Mouse (Mus musculus) lung, postnatal 25 days (tissue): Measurements from ENCODE around the gene Hnrnpu.

Source experiments
- DNase-seq: peaks from one replicate; pipeline ENCODE4 v3.0.0; 2022; ENCODE audit warnings: low spot score

Gene Hnrnpu

GRCm38 (mm10) chr1:178340213-178340612 is 2.6 kb upstream of the Hnrnpu start:
- DNase-seq: no peak

- peak; percentile 34 for DNase-seq
These were observed 683 bp upstream of the Hnrnpu start for GRCm38 (mm10) chr1:178338318-178338641.

GRCm38 (mm10) chr1:178336777-178337481 is 668 bp downstream of the Hnrnpu start:
- peak; percentile 9 for DNase-seq

- peak; percentile 96 for DNase-seq
These were observed 1.3 kb downstream of the Hnrnpu start for GRCm38 (mm10) chr1:178336289-178336775.

- peak; percentile 22 for DNase-seq
These were observed 1.7 kb downstream of the Hnrnpu start for GRCm38 (mm10) chr1:178335860-178336261.

GRCm38 (mm10) chr1:178329946-178330345 is 7.7 kb downstream of the Hnrnpu start:
- no peak for DNase-seq

GRCm38 (mm10) chr1:178329017-178329416 is 8.6 kb downstream of the Hnrnpu start:
- no peak for DNase-seq

- DNase-seq: no peak
These were observed 10.6 kb downstream of the Hnrnpu start for GRCm38 (mm10) chr1:178326950-178327349.

GRCm38 (mm10) chr1:178326357-178326756 is 11.2 kb downstream of the Hnrnpu start:
- DNase-seq: no peak

- DNase-seq: no peak
These were observed 13.0 kb downstream of the Hnrnpu start for GRCm38 (mm10) chr1:178324568-178324967.

- DNase-seq: no peak
These were observed 14.4 kb downstream of the Hnrnpu start for GRCm38 (mm10) chr1:178323235-178323634.

GRCm38 (mm10) chr1:178321730-178322357 is 15.8 kb downstream of the Hnrnpu start:
- no peak for DNase-seq

GRCm38 (mm10) chr1:178320723-178321590 is 16.6 kb downstream of the Hnrnpu start:
- DNase-seq: no peak

- DNase-seq: no peak
These were observed 17.4 kb downstream of the Hnrnpu start for GRCm38 (mm10) chr1:178320038-178320722.

GRCm38 (mm10) chr1:178319295-178320037 is 18.1 kb downstream of the Hnrnpu start:
- peak; percentile 31 for DNase-seq

GRCm38 (mm10) chr1:178318389-178319184 is 19.0 kb downstream of the Hnrnpu start, which contains the start of gene Cox20:
Cox20 (plus strand) TSS chr1:178319130.
- DNase-seq: peak; percentile 96

GRCm38 (mm10) chr1:178318002-178318388 is 19.6 kb downstream of the Hnrnpu start:
- peak; percentile 93 for DNase-seq

- DNase-seq: no peak
These were observed 20.2 kb downstream of the Hnrnpu start for GRCm38 (mm10) chr1:178317275-178318001.

GRCm38 (mm10) chr1:178314236-178314635 is 23.4 kb downstream of the Hnrnpu start:
- no peak for DNase-seq
